Mouse (Mus musculus): Measurements from ENCODE around the gene Rgn. TPM values are rescaled to one million over a fixed set of nuclear protein-coding genes. Genes with fewer than 3 reads are reported as not detected.

Gene Rgn
- 183 and 191 TPM in 2 replicates for polyA plus RNA-seq (2015; fragmentation: Nextera tagmentation; extraction: Ambion mirVana)

GRCm38 (mm10) chrX:20549532-20549931 lies at the start of gene Rgn:
Rgn (plus strand) TSS chrX:20549787.
- Histone ChIP-seq H3K36me3 (replicated peaks) (no peaks in the 10 kb centered on the region), H3K4me3 (replicated peaks) (peak within 1 kb of the TSS; percentile 25), H3K4me2 (peak within 1 kb of the TSS; percentile 10; the same call in 1 of the 2 replicates), H3K4me1 (replicated peaks) (no peaks in the 10 kb centered on the region), H3K9ac (no peak within 1 kb of the TSS), H3K27me3 (no peaks in the 10 kb centered on the region), H3K27ac (replicated peaks) (no peak within 1 kb of the TSS), H3K9me3 (replicated peaks) (no peaks in the 10 kb centered on the region)
- ATAC-seq (ENCODE audit: insufficient read depth): no peak
- WGBS (ENCODE audit: insufficient replicate concordance): 42% methylated on average over 3 of the region's 3 CpGs

- no peak overlapping the region for H3K4me3 ChIP-seq (replicated peaks)
- no peak overlapping the region for H3K4me2 ChIP-seq
- no peaks in the 10 kb centered on the region for H3K27me3 ChIP-seq
- no peaks in the 10 kb centered on the region for H3K9me3 ChIP-seq (replicated peaks)
- no peak overlapping the region for H3K9ac ChIP-seq
- ATAC-seq (ENCODE audit: insufficient read depth): peak; percentile 60
- no peak overlapping the region for H3K27ac ChIP-seq (replicated peaks)
- WGBS (ENCODE audit: insufficient replicate concordance): 55% methylated on average over 7 of the region's 7 CpGs
- H3K4me1 ChIP-seq (replicated peaks): no peaks in the 10 kb centered on the region
- peaks cover 6% of the 10 kb centered on the region for H3K36me3 ChIP-seq (replicated peaks)
These were observed 29.2 kb upstream of the Rgn start for GRCm38 (mm10) chrX:20520290-20520939.

- H3K9me3 ChIP-seq (replicated peaks): no peaks in the 10 kb centered on the region
- H3K4me1 ChIP-seq (replicated peaks): no peaks in the 10 kb centered on the region
- H3K9ac ChIP-seq: no peak overlapping the region
- no peaks in the 10 kb centered on the region for H3K27me3 ChIP-seq
- H3K36me3 ChIP-seq (replicated peaks): peaks cover 6% of the 10 kb centered on the region
- H3K27ac ChIP-seq (replicated peaks): no peak overlapping the region
- H3K4me2 ChIP-seq: no peak overlapping the region
- H3K4me3 ChIP-seq (replicated peaks): no peak overlapping the region
- ATAC-seq (ENCODE audit: insufficient read depth): no peak
These were observed 28.0 kb upstream of the Rgn start for GRCm38 (mm10) chrX:20521578-20521977.

GRCm38 (mm10) chrX:20532621-20533020 lies 17.0 kb upstream of the Rgn start:
- H3K27ac ChIP-seq (replicated peaks): no peak overlapping the region
- 5% methylated on average over 1 of the region's 1 CpGs for WGBS (ENCODE audit: insufficient replicate concordance)
- no peak for ATAC-seq (ENCODE audit: insufficient read depth)
- H3K9ac ChIP-seq: no peak overlapping the region
- no peak overlapping the region for H3K4me3 ChIP-seq (replicated peaks)
- H3K4me2 ChIP-seq: no peak overlapping the region
- H3K4me1 ChIP-seq (replicated peaks): no peaks in the 10 kb centered on the region
- no peaks in the 10 kb centered on the region for H3K9me3 ChIP-seq (replicated peaks)
- H3K27me3 ChIP-seq: no peaks in the 10 kb centered on the region
- H3K36me3 ChIP-seq (replicated peaks): no peaks in the 10 kb centered on the region

GRCm38 (mm10) chrX:20543867-20544266 lies 5.7 kb upstream of the Rgn start:
- Histone ChIP-seq H3K4me1 (replicated peaks) (no peaks in the 10 kb centered on the region), H3K36me3 (replicated peaks) (no peaks in the 10 kb centered on the region), H3K9ac (no peak overlapping the region), H3K4me3 (replicated peaks) (no peak overlapping the region), H3K27me3 (no peaks in the 10 kb centered on the region), H3K4me2 (no peak overlapping the region), H3K27ac (replicated peaks) (no peak overlapping the region), H3K9me3 (replicated peaks) (no peaks in the 10 kb centered on the region)
- no peak for ATAC-seq (ENCODE audit: insufficient read depth)
- WGBS (ENCODE audit: insufficient replicate concordance): 63% methylated on average over 3 of the region's 3 CpGs

- Histone ChIP-seq H3K27me3 (no peaks in the 10 kb centered on the region), H3K4me3 (replicated peaks) (no peak overlapping the region), H3K9me3 (replicated peaks) (no peaks in the 10 kb centered on the region), H3K36me3 (replicated peaks) (no peaks in the 10 kb centered on the region), H3K4me2 (no peak overlapping the region), H3K9ac (no peak overlapping the region), H3K27ac (replicated peaks) (peak overlapping the region; percentile 62; the same call in 1 of the 2 replicates), H3K4me1 (replicated peaks) (no peaks in the 10 kb centered on the region)
- no peak for ATAC-seq (ENCODE audit: insufficient read depth)
- 47% methylated on average over 5 of the region's 5 CpGs for WGBS (ENCODE audit: insufficient replicate concordance)
These were observed 2.0 kb upstream of the Rgn start for GRCm38 (mm10) chrX:20547609-20548008.

GRCm38 (mm10) chrX:20548011-20548879 lies 1.3 kb upstream of the Rgn start:
- peak; percentile 65 for ATAC-seq (ENCODE audit: insufficient read depth)
- H3K4me3 ChIP-seq (replicated peaks): peak overlapping the region; percentile 2; the same call in 1 of the 2 replicates
- no peaks in the 10 kb centered on the region for H3K9me3 ChIP-seq (replicated peaks)
- no peak overlapping the region for H3K9ac ChIP-seq
- H3K4me1 ChIP-seq (replicated peaks): no peaks in the 10 kb centered on the region
- 16% methylated on average over 24 of the region's 24 CpGs for WGBS (ENCODE audit: insufficient replicate concordance)
- peak overlapping the region; percentile 62 for H3K27ac ChIP-seq (replicated peaks)
- peak overlapping the region; percentile 41 for H3K4me2 ChIP-seq
- H3K27me3 ChIP-seq: no peaks in the 10 kb centered on the region
- no peaks in the 10 kb centered on the region for H3K36me3 ChIP-seq (replicated peaks)

- H3K9ac ChIP-seq: no peak overlapping the region
- H3K4me3 ChIP-seq (replicated peaks): no peak overlapping the region
- peak overlapping the region; percentile 10; the same call in 1 of the 2 replicates for H3K4me2 ChIP-seq
- no peaks in the 10 kb centered on the region for H3K9me3 ChIP-seq (replicated peaks)
- no peaks in the 10 kb centered on the region for H3K4me1 ChIP-seq (replicated peaks)
- no peak overlapping the region for H3K27ac ChIP-seq (replicated peaks)
- ATAC-seq (ENCODE audit: insufficient read depth): no peak
- no peaks in the 10 kb centered on the region for H3K36me3 ChIP-seq (replicated peaks)
- 46% methylated on average over 1 of the region's 1 CpGs for WGBS (ENCODE audit: insufficient replicate concordance)
- H3K27me3 ChIP-seq: no peaks in the 10 kb centered on the region
These were observed 627 bp upstream of the Rgn start for GRCm38 (mm10) chrX:20548880-20549440.

- Histone ChIP-seq H3K4me2 (no peak overlapping the region), H3K27ac (replicated peaks) (no peak overlapping the region), H3K27me3 (no peaks in the 10 kb centered on the region), H3K4me1 (replicated peaks) (no peaks in the 10 kb centered on the region), H3K9me3 (replicated peaks) (no peaks in the 10 kb centered on the region), H3K4me3 (replicated peaks) (no peak overlapping the region), H3K9ac (no peak overlapping the region), H3K36me3 (replicated peaks) (no peaks in the 10 kb centered on the region)
- WGBS (ENCODE audit: insufficient replicate concordance): 49% methylated on average over 2 of the region's 2 CpGs
- ATAC-seq (ENCODE audit: insufficient read depth): no peak
These were observed 2.6 kb downstream of the Rgn start for GRCm38 (mm10) chrX:20552199-20552598.

GRCm38 (mm10) chrX:20561846-20562245 lies 12.3 kb downstream of the Rgn start:
- H3K4me3 ChIP-seq (replicated peaks): no peak overlapping the region
- no peak overlapping the region for H3K9ac ChIP-seq
- WGBS (ENCODE audit: insufficient replicate concordance): 31% methylated on average over 1 of the region's 1 CpGs
- H3K4me1 ChIP-seq (replicated peaks): no peaks in the 10 kb centered on the region
- H3K4me2 ChIP-seq: no peak overlapping the region
- no peak overlapping the region for H3K27ac ChIP-seq (replicated peaks)
- H3K36me3 ChIP-seq (replicated peaks): no peaks in the 10 kb centered on the region
- no peak for ATAC-seq (ENCODE audit: insufficient read depth)
- H3K27me3 ChIP-seq: no peaks in the 10 kb centered on the region
- H3K9me3 ChIP-seq (replicated peaks): no peaks in the 10 kb centered on the region

- no peaks in the 10 kb centered on the region for H3K36me3 ChIP-seq (replicated peaks)
- H3K4me3 ChIP-seq (replicated peaks): no peak overlapping the region
- H3K4me2 ChIP-seq: no peak overlapping the region
- no peak overlapping the region for H3K9ac ChIP-seq
- 46% methylated on average over 4 of the region's 4 CpGs for WGBS (ENCODE audit: insufficient replicate concordance)
- no peak for ATAC-seq (ENCODE audit: insufficient read depth)
- H3K4me1 ChIP-seq (replicated peaks): no peaks in the 10 kb centered on the region
- no peaks in the 10 kb centered on the region for H3K9me3 ChIP-seq (replicated peaks)
- no peaks in the 10 kb centered on the region for H3K27me3 ChIP-seq
- H3K27ac ChIP-seq (replicated peaks): no peak overlapping the region
These were observed 14.4 kb downstream of the Rgn start for GRCm38 (mm10) chrX:20563941-20564340.
